Mouse (Mus musculus) embryonic stem cell, embryonic (primary cell): ENCODE measurements around the gene Mapk1.
"Not testable (repeated sequence)": the region's sequence is repeated elsewhere in the genome, so short reads cannot be mapped to it uniquely, and the experiment has no call there.

Experiments
- CTCF ChIA-PET, 4 experiments: fragments of 300-600 bp in 2 of 4; fragments of 350-600 bp in 2 of 4; sonication (Branson Sonifier 250); formaldehyde crosslinking; loops; one replicate each; lab custom pipeline; 2022; ENCODE audit warnings: inconsistent platforms in 2 of 4; lab: Charles Lee
- POLR2A ChIA-PET, 4 experiments: fragments of 300-600 bp in 2 of 4; fragments of 350-600 bp in 2 of 4; sonication (Branson Sonifier 250); formaldehyde crosslinking; loops; one replicate each; lab custom pipeline; 2022; ENCODE audit warnings: antibody characterized with exemption in 4 of 4, inconsistent platforms in 1 of 4; lab: Charles Lee

Gene Mapk1

GRCm38 (mm10) chr16:16996121-16996729 lies 13.0 kb downstream of the Mapk1 start:
- CTCF ChIA-PET = not testable (repeated sequence)
- POLR2A ChIA-PET = interaction anchor here in 1 of 4 experiments (0.9 to 2.6 kb wide), 2 partner anchors 14 to 23 kb away, joined by 3 to 8 read pairs; partner anchors contain the start of gene Mapk1

DNA sequence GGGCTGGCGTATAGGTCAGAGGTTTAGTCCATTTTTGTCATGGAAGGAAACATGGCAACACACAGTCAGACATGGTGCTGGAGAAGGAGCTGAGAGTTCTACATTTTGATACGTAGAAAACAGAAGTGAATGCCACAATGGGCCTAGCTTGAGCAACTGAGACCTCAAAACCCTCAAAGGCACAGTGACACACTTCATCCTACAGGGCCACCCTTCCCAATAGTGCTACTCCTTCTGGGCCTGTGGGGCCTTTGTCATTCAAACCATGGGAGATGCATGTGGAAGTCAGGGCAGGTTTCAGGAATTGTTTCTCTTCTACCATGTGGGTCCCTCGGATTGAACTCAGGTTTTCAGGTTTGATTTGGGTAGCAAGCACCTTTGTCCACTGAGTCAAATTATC lies 17.9 kb downstream of the Mapk1 start:
- ChIA-PET POLR2A (interaction anchor here in 2 of 4 experiments (0.8 to 5.1 kb wide), 14 partner anchors 8 to 124 kb away, joined by 3 to 44 read pairs (median 4); no protein-coding TSS in a partner anchor), CTCF (interaction anchor here in 2 of 4 experiments (0.6 to 0.9 kb wide), 2 partner anchors 14 to 28 kb away, joined by 3 read pairs; no protein-coding TSS in a partner anchor)

DNA sequence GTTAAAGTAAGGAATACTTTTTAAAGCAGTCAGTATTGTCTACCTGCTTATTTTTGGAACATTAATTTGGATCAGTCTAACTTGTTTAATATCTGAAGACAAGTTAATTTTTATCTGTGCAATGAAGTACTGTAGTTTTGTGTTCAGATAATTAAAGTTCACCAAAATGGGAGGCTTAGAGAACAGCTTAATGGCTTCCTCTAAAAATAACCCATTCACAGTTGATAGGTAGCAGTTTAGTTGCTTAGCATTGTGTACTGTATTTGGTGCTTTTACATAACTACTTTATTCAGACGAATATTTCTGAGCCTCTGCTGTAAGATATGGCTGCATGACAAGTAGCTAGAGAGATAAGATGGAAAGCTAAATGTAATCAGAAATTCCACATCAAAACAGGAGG lies 23.9 kb downstream of the Mapk1 start:
- ChIA-PET CTCF (no interaction called here), POLR2A (interaction anchor here in 2 of 4 experiments (0.6 to 3.6 kb wide), 6 partner anchors 10 to 210 kb away, joined by 3 to 8 read pairs (median 4); partner anchors contain the start of gene Mapk1 (in 1 of the 2))

GRCm38 (mm10) chr16:17010036-17010435 lies 26.9 kb downstream of the Mapk1 start:
- ChIA-PET POLR2A (interaction anchor here in 2 of 4 experiments (0.7 to 1.8 kb wide), 2 partner anchors 9 kb away, joined by 4 read pairs; no protein-coding TSS in a partner anchor), CTCF (no interaction called here)

GRCm38 (mm10) chr16:17012583-17012982 lies 29.4 kb downstream of the Mapk1 start:
- CTCF ChIA-PET = no interaction called here
- POLR2A ChIA-PET = interaction anchor here (0.5 to 5.9 kb wide), 7 partner anchors 10 to 489 kb away, joined by 3 to 35 read pairs (median 4); partner anchors contain the start of gene Mapk1 (in 1 of the 4)

GRCm38 (mm10) chr16:17015111-17015852 lies 32.1 kb downstream of the Mapk1 start:
- POLR2A ChIA-PET = interaction anchor here in 2 of 4 experiments (0.7 to 5.9 kb wide), 7 partner anchors 11 to 657 kb away, joined by 3 to 35 read pairs (median 5); no protein-coding TSS in a partner anchor
- CTCF ChIA-PET = interaction anchor here in 1 of 4 experiments (0.5 kb wide), 1 partner anchor 63 kb away, joined by 3 read pairs; no protein-coding TSS in a partner anchor

DNA sequence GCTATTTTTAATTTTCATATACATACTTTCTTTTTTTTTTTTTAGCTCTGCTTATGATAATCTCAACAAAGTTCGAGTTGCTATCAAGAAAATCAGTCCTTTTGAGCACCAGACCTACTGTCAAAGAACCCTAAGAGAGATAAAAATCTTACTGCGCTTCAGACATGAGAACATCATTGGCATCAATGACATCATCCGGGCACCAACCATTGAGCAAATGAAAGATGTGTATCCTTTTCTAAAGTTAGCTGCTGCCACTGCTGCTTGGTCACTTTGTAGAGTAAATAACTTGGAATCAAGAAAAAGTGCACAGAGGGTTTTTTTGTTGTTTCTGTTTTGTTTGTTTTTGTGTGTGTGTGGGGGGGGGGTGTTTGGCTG lies 32.7 kb downstream of the Mapk1 start:
- CTCF ChIA-PET = no interaction called here
- POLR2A ChIA-PET = interaction anchor here in 3 of 4 experiments (0.7 to 5.9 kb wide), 8 partner anchors 10 to 657 kb away, joined by 3 to 35 read pairs (median 4); no protein-coding TSS in a partner anchor

DNA sequence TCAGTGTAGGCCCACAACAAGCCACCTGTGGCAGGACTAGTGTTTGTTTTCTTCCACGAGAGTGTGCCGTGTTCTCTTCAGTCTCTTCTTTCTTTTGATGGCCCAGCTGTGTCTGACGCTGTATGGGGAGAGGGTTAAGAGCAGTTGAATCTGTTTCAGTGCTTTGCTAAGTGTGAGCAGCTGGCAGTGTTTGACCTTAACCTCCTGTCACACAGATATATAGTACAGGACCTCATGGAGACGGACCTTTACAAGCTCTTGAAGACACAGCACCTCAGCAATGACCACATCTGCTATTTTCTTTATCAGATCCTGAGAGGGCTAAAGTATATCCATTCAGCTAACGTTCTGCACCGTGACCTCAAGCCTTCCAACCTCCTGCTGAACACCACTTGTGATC lies 34.9 kb downstream of the Mapk1 start:
- POLR2A ChIA-PET = interaction anchor here in 2 of 4 experiments (0.7 to 1.7 kb wide), 4 partner anchors 15 to 62 kb away, joined by 3 to 7 read pairs (median 4); no protein-coding TSS in a partner anchor

DNA sequence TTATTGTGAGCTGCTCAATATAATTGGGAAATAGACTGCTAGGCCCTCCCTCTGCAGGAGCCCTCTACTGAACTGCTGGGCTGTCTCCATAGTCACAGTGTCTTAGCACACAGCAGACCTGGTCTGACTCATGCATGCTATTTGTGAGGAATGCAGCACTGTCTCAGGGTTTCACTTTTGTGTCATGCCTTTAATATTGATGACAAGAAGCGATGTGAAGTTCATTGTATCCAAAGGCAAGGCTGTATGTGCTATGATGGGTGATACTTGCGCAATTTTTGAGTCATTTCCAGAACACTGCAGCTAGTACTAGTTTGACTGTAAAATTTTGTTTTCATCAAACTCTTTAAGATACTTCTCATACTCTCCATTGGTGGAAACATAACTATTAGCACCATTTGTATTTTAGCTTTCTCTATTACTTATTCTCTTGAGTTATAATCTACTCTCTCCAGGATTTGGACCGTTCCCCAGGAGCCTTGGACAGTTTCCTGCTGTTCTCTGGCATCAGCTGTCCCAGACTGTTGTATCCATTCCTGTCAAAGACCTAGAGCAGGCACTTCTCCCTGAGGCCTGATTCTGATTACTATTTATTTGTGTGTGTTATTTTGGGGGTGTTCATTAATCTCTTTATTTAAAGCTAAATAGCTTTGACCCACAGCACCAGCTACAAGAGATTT lies 41.4 kb downstream of the Mapk1 start:
- ChIA-PET POLR2A (interaction anchor here in 2 of 4 experiments (0.6 to 7.6 kb wide), 8 partner anchors 13 to 46 kb away, joined by 3 to 49 read pairs (median 4); no protein-coding TSS in a partner anchor), CTCF (interaction anchor here in 1 of 4 experiments (0.6 kb wide), 2 partner anchors 52 to 463 kb away, joined by 3 read pairs; no protein-coding TSS in a partner anchor)

More for the DNA sequence above, 34.9 kb downstream of the Mapk1 start:
- CTCF ChIA-PET = interaction anchor here in 1 of 4 experiments (1.1 kb wide), 1 partner anchor 275 kb away, joined by 3 read pairs; no protein-coding TSS in a partner anchor

- CTCF ChIA-PET = no interaction called here
- POLR2A ChIA-PET = interaction anchor here in 2 of 4 experiments (0.7 to 7.6 kb wide), 4 partner anchors 8 to 312 kb away, joined by 3 to 49 read pairs (median 4); no protein-coding TSS in a partner anchor
Observed at GRCm38 (mm10) chr16:17029971-17030695, 47.0 kb downstream of the Mapk1 start.

DNA sequence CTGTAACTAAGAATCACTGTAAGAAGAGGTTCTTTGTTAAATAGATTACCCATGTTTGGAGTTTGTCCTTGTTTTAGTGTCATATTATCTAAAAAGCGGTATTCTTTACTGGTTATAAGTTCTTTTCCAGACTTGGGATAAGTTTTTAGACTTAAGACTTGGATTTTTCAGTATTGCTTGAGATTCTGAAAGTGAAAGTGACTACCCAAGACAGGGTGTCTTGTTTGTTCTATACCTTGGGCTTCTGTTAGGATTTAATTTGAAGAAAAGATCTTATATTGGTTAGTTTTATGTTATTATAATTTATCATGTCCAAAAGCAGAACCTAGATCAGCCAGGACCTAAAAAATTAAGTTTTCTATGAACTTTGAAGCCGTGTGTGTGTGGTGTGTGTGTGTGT lies 50.6 kb downstream of the Mapk1 start:
- POLR2A ChIA-PET = interaction anchor here in 2 of 4 experiments (0.9 to 1.7 kb wide), 5 partner anchors 11 to 99 kb away, joined by 3 to 6 read pairs (median 5); partner anchors contain the start of gene Sdf2l1 (in 1 of the 2)
- CTCF ChIA-PET = no interaction called here

GRCm38 (mm10) chr16:17040716-17041115 lies 57.5 kb downstream of the Mapk1 start:
- CTCF ChIA-PET = no interaction called here
- POLR2A ChIA-PET = interaction anchor here in 2 of 4 experiments (1.0 to 7.8 kb wide), 8 partner anchors 10 to 58 kb away, joined by 3 to 49 read pairs (median 8); partner anchors contain the start of gene Ypel1 (in 1 of the 2)

DNA sequence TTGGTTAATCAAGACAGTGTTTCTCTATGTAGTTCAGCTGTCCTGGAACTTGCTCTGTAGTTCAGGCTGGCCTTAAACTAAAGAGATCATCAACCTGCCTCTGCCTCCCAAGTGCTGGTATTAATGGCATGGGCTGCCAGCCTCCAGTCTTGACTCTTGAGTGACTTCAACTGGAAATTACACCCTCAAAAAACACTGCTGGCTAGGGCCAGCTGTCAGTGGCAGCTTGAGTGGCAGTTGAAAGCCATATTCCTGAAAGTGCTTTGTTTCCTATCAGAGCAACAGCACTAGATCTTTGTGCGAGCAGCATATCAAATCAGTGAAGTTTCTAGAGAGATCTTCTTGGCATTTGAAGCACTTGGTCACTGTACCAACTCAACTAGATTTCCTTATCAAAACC lies 58.2 kb downstream of the Mapk1 start:
- CTCF ChIA-PET = interaction anchor here in 1 of 4 experiments (0.6 kb wide), 1 partner anchor 185 kb away, joined by 8 read pairs; no protein-coding TSS in a partner anchor

DNA sequence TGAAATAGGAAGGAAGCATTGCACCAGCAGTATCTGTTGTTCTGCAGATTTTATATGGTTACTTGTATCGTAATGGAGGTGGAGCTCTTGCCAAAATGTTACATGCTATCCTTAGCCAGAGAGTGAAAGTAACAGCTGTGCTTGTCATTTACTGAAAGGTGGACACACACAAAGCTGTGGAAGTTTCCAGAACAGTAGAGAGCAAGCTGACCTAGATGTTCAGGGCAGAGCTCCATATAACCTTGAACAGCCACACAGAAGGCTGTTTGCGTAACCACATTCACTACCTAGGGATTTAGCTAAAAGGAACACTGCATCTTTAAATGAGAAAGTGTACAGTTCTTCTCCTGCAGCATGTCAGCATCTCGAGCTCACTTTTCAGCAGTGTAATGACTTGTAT lies 61.1 kb downstream of the Mapk1 start:
- CTCF ChIA-PET = interaction anchor here in 1 of 4 experiments (1.4 kb wide), 1 partner anchor 448 kb away, joined by 3 read pairs; no protein-coding TSS in a partner anchor
- POLR2A ChIA-PET = interaction anchor here in 3 of 4 experiments (0.8 to 2.9 kb wide), 12 partner anchors 9 to 84 kb away, joined by 3 to 11 read pairs (median 4); partner anchors contain the start of gene Ypel1 (in 1 of the 3)

More for the DNA sequence above, 58.2 kb downstream of the Mapk1 start:
- POLR2A ChIA-PET = interaction anchor here in 2 of 4 experiments (0.8 to 7.8 kb wide), 9 partner anchors 9 to 59 kb away, joined by 3 to 49 read pairs (median 6); partner anchors contain the start of gene Ypel1 (in 1 of the 2)

- POLR2A ChIA-PET = interaction anchor here in 2 of 4 experiments (0.7 to 2.7 kb wide), 12 partner anchors 9 to 210 kb away, joined by 3 to 8 read pairs (median 4); no protein-coding TSS in a partner anchor
- CTCF ChIA-PET = interaction anchor here in 1 of 4 experiments (0.7 kb wide), 1 partner anchor 734 kb away, joined by 4 read pairs; no protein-coding TSS in a partner anchor
Observed at GRCm38 (mm10) chr16:17045287-17045686, 62.1 kb downstream of the Mapk1 start.

DNA sequence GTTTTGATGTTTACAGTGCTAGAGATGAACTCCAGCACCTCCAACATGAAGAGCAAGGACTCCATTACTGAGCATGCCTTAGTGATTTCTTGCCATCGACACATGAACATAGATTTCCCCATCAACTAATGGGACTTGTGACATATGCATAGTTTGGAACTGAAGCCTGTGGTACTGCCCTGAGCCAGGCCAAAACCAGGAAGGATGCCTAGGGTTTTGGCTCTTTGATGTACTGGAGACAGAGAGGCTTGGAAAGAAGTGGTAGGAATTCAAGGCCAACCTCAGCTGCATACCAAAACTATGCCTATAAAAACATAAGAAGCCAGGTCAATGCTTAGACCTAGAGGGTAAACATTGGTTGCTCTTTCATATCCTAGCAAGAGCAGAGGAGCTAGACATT lies 66.7 kb downstream of the Mapk1 start:
- CTCF ChIA-PET = interaction anchor here in 1 of 4 experiments (0.6 kb wide), 3 partner anchors 11 to 1161 kb away, joined by 3 to 6 read pairs (median 4); no protein-coding TSS in a partner anchor
- POLR2A ChIA-PET = interaction anchor here (0.6 to 3.9 kb wide), 8 partner anchors 8 to 566 kb away, joined by 3 to 14 read pairs (median 4); no protein-coding TSS in a partner anchor
